Mouse (Mus musculus): ENCODE measurements around the gene Tut7.
"Not testable (repeated sequence)": the region's sequence is repeated elsewhere in the genome, so short reads cannot be mapped to it uniquely, and the experiment has no call there.

DNA sequence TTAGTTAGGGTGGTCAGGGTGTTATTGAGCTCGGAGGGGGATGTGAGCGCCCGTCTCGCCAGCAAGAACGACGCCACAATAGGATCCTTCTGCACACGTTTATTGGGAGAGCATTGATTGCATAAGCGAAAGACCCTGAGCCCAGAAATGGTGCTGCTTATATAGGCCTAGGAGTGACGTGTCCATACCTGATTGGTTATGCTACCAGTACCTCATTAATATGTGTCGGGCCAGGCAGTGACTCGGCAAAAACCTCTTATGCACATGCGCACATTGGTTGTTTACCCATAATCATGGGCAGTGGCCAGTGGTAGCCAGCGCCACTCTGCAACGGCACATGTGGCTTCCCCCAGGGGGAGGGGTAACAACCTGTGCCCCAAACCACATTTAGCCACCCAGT, 18.8 kb upstream of the Tut7 start:
- not testable (repeated sequence) for TF ChIP-seq POLR2A, CTCF (IDR thresholded peaks at IDR 0.05; ENCODE audit: extremely low read depth, insufficient read depth, low read length)

Measured in cortical plate, adult 2 months (tissue).